Mouse (Mus musculus) megakaryocyte, embryonic 14.5 days (primary cell): ENCODE measurements at regions not wholly inside any gene's neighbourhood (a gene's known extent, or its start where the extent isn't known, plus 50 kb on each side); places are given as distances from the start of the nearest gene placed in this dataset.

Source experiments
- FLI1 ChIP-seq: IDR thresholded peaks from 2 replicates; pipeline ENCODE4 v1.6.1; 2012; ENCODE audit warnings: low read length, inconsistent platforms, mixed read lengths
- GATA1 ChIP-seq: IDR thresholded peaks from 3 replicates; pipeline ENCODE4 v1.6.1; 2012; ENCODE audit warnings: mixed read lengths, low read length, inconsistent platforms, borderline replicate concordance

GRCm38 (mm10) chr16:50752277-50752600 is 161.3 kb upstream of the Ccdc54 start:
- TF ChIP-seq GATA1 (no peak), FLI1 (no peak)
